Mouse (Mus musculus): ENCODE results near the gene Ssx2ip.

GRCm38 (mm10) chr3:146474428-146474827 lies 70.0 kb downstream of the Ssx2ip start:
- no peak for TF ChIP-seq CTCF (IDR thresholded peaks at IDR 0.05; ENCODE audit: insufficient read depth, low read depth, low read length)
- no peak for TF ChIP-seq POLR2A (IDR thresholded peaks at IDR 0.05; ENCODE audit: insufficient read depth, low read depth, low read length)
